Mouse (Mus musculus) liver, adult 2 months (tissue): ENCODE data around the gene Maml3.

Source experiments
- CTCF ChIP-seq: fragments of 200-500 bp; IDR thresholded peaks from 2 replicates; pipeline ENCODE4 v1.5.1; 2011; ENCODE audit warnings: low read depth, low read length, control low read depth
- POLR2A ChIP-seq: fragments of 200-500 bp; IDR thresholded peaks from 2 replicates; pipeline ENCODE4 v1.6.1; 2011; ENCODE audit warnings: low read length, control low read depth; ENCODE audit not compliant: insufficient read depth; ENCODE audit errors: extremely low read depth

DNA sequence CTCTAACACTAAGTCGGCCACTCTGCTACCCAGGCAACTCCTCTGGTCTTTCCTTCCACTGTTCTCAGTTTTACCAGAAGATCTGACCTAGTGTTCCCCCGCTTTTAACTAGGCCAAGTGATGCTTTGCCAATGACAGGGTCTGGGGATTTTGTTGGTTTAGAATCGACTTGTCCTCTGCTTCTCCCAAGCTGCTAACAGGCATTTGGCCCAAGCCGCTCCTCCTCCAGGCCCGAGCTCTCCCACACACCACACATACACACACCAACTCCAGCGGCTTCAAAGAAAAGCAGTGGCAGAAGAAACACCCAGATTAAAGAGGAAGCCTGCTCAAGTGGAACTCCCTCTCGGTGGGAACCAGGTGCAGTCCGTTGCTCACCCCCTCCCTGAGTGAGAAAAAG, 69.5 kb downstream of the Maml3 start:
- TF ChIP-seq CTCF: no peak
- no peak for TF ChIP-seq POLR2A
